Mouse (Mus musculus): Measurements from ENCODE around the gene Haus5. TPM values are rescaled to one million over a fixed set of nuclear protein-coding genes. Genes with fewer than 3 reads are reported as not detected.
A peak's percentile ranks its signal among the peaks of the same experiment; 100 is the strongest.

Haus5 gene
- 48.5 and 50.5 TPM in 2 replicates for polyA plus RNA-seq (2014; fragmentation: Nextera tagmentation; extraction: Ambion mirVana)

GRCm38 (mm10) chr7:30664529-30665200 lies at the start of gene Haus5:
Gene Haus5, minus strand, starts transcription at chr7:30664994.
- peaks cover 18% of the 10 kb centered on the region for H3K36me3 ChIP-seq (ENCODE audit: control insufficient read depth, insufficient read depth, low read length)
- ATAC-seq (ENCODE audit: insufficient number of reproducible peaks, insufficient read depth, low FRiP score, low read depth) = peak; percentile 95
- peak within 1 kb of the TSS; percentile 70 for H3K4me3 ChIP-seq (ENCODE audit: low read depth, low read length)
- no peaks in the 10 kb centered on the region for H3K4me1 ChIP-seq (ENCODE audit: control insufficient read depth, insufficient read depth, low read length)
- no peaks in the 10 kb centered on the region for H3K9me3 ChIP-seq (ENCODE audit: control insufficient read depth, low read depth, low read length)
- H3K9ac ChIP-seq (replicated peaks; ENCODE audit: low read depth, low read length) = peak within 1 kb of the TSS; percentile 68
- H3K4me2 ChIP-seq (replicated peaks; ENCODE audit: low read depth, low read length) = peak within 1 kb of the TSS; percentile 91
- H3K27me3 ChIP-seq (ENCODE audit: control insufficient read depth, insufficient read depth, low read length) = no peaks in the 10 kb centered on the region
- 1% methylated on average over 34 of the region's 34 CpGs for WGBS
- no peak within 1 kb of the TSS for H3K27ac ChIP-seq (ENCODE audit: low read length)

DNA sequence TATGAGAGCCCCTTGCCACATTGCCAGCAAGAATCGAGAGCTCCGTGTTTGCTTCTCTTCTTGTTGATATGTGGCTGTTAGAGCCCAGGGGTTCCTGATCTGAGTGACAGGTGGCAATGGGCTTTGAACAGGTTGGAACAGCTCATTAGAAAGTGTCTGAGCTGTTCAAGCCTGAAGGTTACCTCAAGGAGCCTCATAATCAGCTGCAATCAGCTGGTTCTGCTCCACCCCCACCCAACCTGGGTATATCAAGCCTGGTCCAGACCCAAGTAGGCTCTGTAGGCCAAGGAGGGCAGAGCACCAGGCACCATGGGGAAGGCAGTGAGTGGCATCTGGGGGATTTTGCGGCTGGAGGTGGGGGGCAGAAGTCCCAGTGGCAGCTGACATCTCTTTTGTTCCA lies 47.1 kb upstream of the Haus5 start, which contains the start of gene Atp4a:
Gene Atp4a, plus strand, starts transcription at position 268 of the 400 bp plus-strand sequence.
- no peak within 1 kb of the TSS for H3K9ac ChIP-seq (replicated peaks; ENCODE audit: low read depth, low read length)
- H3K4me3 ChIP-seq (ENCODE audit: low read depth, low read length) = no peak within 1 kb of the TSS
- WGBS = 80% methylated on average over 3 of the region's 3 CpGs
- H3K27ac ChIP-seq (ENCODE audit: low read length) = no peak within 1 kb of the TSS
- H3K27me3 ChIP-seq (ENCODE audit: control insufficient read depth, insufficient read depth, low read length) = no peaks in the 10 kb centered on the region
- H3K36me3 ChIP-seq (ENCODE audit: control insufficient read depth, insufficient read depth, low read length) = no peaks in the 10 kb centered on the region
- H3K4me2 ChIP-seq (replicated peaks; ENCODE audit: low read depth, low read length) = no peak within 1 kb of the TSS
- no peaks in the 10 kb centered on the region for H3K4me1 ChIP-seq (ENCODE audit: control insufficient read depth, insufficient read depth, low read length)
- no peaks in the 10 kb centered on the region for H3K9me3 ChIP-seq (ENCODE audit: control insufficient read depth, low read depth, low read length)
- ATAC-seq (ENCODE audit: insufficient number of reproducible peaks, insufficient read depth, low FRiP score, low read depth) = no peak

DNA sequence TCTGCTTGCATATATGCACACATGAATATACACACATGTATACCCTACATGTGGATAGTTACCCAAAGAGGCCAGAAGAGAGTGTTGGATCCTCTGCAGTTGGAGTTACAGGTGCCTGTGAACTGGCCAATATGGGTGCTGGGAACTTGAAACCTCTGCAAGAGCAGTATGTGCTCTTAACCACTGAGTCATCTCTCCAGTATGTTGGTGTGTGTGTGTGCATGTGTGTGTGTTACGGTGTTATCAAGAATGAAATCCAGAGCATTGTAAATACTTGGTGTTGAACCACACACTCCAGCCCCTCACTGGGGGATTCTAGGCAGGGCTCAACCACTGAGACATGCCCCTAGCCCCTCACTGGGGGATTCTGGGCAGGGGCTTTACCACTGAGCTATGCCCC lies 42.6 kb upstream of the Haus5 start:
- no peak overlapping the region for H3K27ac ChIP-seq (ENCODE audit: low read length)
- no peaks in the 10 kb centered on the region for H3K4me1 ChIP-seq (ENCODE audit: control insufficient read depth, insufficient read depth, low read length)
- no peak overlapping the region for H3K4me2 ChIP-seq (replicated peaks; ENCODE audit: low read depth, low read length)
- no peak overlapping the region for H3K4me3 ChIP-seq (ENCODE audit: low read depth, low read length)
- H3K9ac ChIP-seq (replicated peaks; ENCODE audit: low read depth, low read length) = no peak overlapping the region
- H3K9me3 ChIP-seq (ENCODE audit: control insufficient read depth, low read depth, low read length) = no peaks in the 10 kb centered on the region
- no peaks in the 10 kb centered on the region for H3K36me3 ChIP-seq (ENCODE audit: control insufficient read depth, insufficient read depth, low read length)
- no peaks in the 10 kb centered on the region for H3K27me3 ChIP-seq (ENCODE audit: control insufficient read depth, insufficient read depth, low read length)
- WGBS = 76% methylated on average over 1 of the region's 1 CpGs
- no peak for ATAC-seq (ENCODE audit: insufficient number of reproducible peaks, insufficient read depth, low FRiP score, low read depth)

DNA sequence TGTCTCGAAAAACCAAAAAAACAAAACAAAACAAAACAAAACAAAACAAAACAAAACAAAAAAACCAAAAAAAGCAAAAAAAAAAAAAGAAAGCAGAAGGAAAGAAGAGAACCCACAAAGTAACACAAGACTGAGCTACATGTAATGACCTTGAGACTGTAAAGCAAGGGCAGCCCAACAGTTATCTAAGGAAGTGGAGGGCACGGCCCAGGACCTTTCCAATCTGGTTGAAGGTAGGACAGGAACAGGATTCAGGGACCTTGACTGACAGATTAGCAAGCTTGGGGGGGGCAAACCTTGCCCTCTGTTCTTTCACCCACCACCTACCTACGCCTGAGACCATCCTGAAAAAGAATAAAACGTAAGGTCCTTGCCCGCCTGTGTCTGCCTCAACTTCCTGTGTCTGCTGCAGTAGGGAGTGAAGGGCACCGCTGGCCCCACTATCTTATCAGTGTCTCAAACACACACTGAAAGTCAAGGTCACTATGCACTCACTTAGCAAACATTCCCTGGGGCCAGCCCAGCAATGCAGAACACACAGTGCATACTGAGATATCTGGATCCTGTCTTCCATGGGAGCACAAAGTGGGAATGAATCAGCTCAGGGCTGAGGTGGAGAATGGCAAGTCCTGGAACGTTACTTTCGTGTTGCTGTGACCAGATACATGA lies 41.6 kb upstream of the Haus5 start:
- H3K4me3 ChIP-seq (ENCODE audit: low read depth, low read length) = no peak overlapping the region
- no peaks in the 10 kb centered on the region for H3K4me1 ChIP-seq (ENCODE audit: control insufficient read depth, insufficient read depth, low read length)
- H3K9ac ChIP-seq (replicated peaks; ENCODE audit: low read depth, low read length) = no peak overlapping the region
- H3K27ac ChIP-seq (ENCODE audit: low read length) = no peak overlapping the region
- no peaks in the 10 kb centered on the region for H3K27me3 ChIP-seq (ENCODE audit: control insufficient read depth, insufficient read depth, low read length)
- WGBS = 57% methylated on average over 8 of the region's 8 CpGs
- no peaks in the 10 kb centered on the region for H3K36me3 ChIP-seq (ENCODE audit: control insufficient read depth, insufficient read depth, low read length)
- no peaks in the 10 kb centered on the region for H3K9me3 ChIP-seq (ENCODE audit: control insufficient read depth, low read depth, low read length)
- H3K4me2 ChIP-seq (replicated peaks; ENCODE audit: low read depth, low read length) = no peak overlapping the region
- ATAC-seq (ENCODE audit: insufficient number of reproducible peaks, insufficient read depth, low FRiP score, low read depth) = peak; percentile 88

GRCm38 (mm10) chr7:30698589-30698988 lies 33.8 kb upstream of the Haus5 start, which contains the start of gene 2200002J24Rik:
Gene 2200002J24Rik, plus strand, starts transcription at chr7:30698926.
- Histone ChIP-seq H3K9ac (replicated peaks; ENCODE audit: low read depth, low read length) (no peak within 1 kb of the TSS), H3K27ac (ENCODE audit: low read length) (no peak within 1 kb of the TSS), H3K36me3 (ENCODE audit: control insufficient read depth, insufficient read depth, low read length) (no peaks in the 10 kb centered on the region), H3K27me3 (ENCODE audit: control insufficient read depth, insufficient read depth, low read length) (no peaks in the 10 kb centered on the region), H3K4me3 (ENCODE audit: low read depth, low read length) (no peak within 1 kb of the TSS), H3K4me2 (replicated peaks; ENCODE audit: low read depth, low read length) (no peak within 1 kb of the TSS), H3K4me1 (ENCODE audit: control insufficient read depth, insufficient read depth, low read length) (no peaks in the 10 kb centered on the region), H3K9me3 (ENCODE audit: control insufficient read depth, low read depth, low read length) (no peaks in the 10 kb centered on the region)
- ATAC-seq (ENCODE audit: insufficient number of reproducible peaks, insufficient read depth, low FRiP score, low read depth) = 0 out of 2 replicates have a peak, but pooled peaks have one; percentile 33
- WGBS = 42% methylated on average over 9 of the region's 9 CpGs

DNA sequence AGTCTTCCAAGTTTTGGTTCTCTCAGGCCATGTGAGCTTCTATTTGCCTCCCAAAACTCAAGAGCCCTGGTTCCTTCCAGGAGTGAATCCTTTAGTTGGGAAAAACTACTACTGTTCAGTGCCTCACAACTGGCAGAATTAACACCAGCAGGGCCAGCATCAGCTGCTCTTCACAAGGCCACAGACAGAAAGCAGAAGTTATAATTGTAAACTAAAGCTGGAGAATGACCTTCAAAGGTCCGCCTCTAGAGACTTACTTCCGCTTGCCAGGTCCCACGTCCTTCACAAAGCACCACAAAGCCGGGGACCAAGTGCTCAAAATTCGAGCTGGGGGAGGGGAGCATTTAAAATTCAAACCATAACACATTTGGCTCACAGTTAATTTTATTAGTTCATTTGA lies 33.3 kb upstream of the Haus5 start:
- H3K36me3 ChIP-seq (ENCODE audit: control insufficient read depth, insufficient read depth, low read length) = no peaks in the 10 kb centered on the region
- H3K27ac ChIP-seq (ENCODE audit: low read length) = no peak overlapping the region
- no peaks in the 10 kb centered on the region for H3K27me3 ChIP-seq (ENCODE audit: control insufficient read depth, insufficient read depth, low read length)
- H3K9ac ChIP-seq (replicated peaks; ENCODE audit: low read depth, low read length) = no peak overlapping the region
- H3K4me3 ChIP-seq (ENCODE audit: low read depth, low read length) = no peak overlapping the region
- no peaks in the 10 kb centered on the region for H3K9me3 ChIP-seq (ENCODE audit: control insufficient read depth, low read depth, low read length)
- H3K4me1 ChIP-seq (ENCODE audit: control insufficient read depth, insufficient read depth, low read length) = no peaks in the 10 kb centered on the region
- no peak for ATAC-seq (ENCODE audit: insufficient number of reproducible peaks, insufficient read depth, low FRiP score, low read depth)
- 67% methylated on average over 5 of the region's 5 CpGs for WGBS
- H3K4me2 ChIP-seq (replicated peaks; ENCODE audit: low read depth, low read length) = no peak overlapping the region

GRCm38 (mm10) chr7:30688325-30688724 lies 23.5 kb upstream of the Haus5 start:
- H3K9me3 ChIP-seq (ENCODE audit: control insufficient read depth, low read depth, low read length) = no peaks in the 10 kb centered on the region
- H3K36me3 ChIP-seq (ENCODE audit: control insufficient read depth, insufficient read depth, low read length) = no peaks in the 10 kb centered on the region
- WGBS = 73% methylated on average over 6 of the region's 6 CpGs
- H3K27ac ChIP-seq (ENCODE audit: low read length) = no peak overlapping the region
- no peak for ATAC-seq (ENCODE audit: insufficient number of reproducible peaks, insufficient read depth, low FRiP score, low read depth)
- no peak overlapping the region for H3K4me2 ChIP-seq (replicated peaks; ENCODE audit: low read depth, low read length)
- no peaks in the 10 kb centered on the region for H3K4me1 ChIP-seq (ENCODE audit: control insufficient read depth, insufficient read depth, low read length)
- H3K27me3 ChIP-seq (ENCODE audit: control insufficient read depth, insufficient read depth, low read length) = no peaks in the 10 kb centered on the region
- no peak overlapping the region for H3K9ac ChIP-seq (replicated peaks; ENCODE audit: low read depth, low read length)
- no peak overlapping the region for H3K4me3 ChIP-seq (ENCODE audit: low read depth, low read length)

- H3K36me3 ChIP-seq (ENCODE audit: control insufficient read depth, insufficient read depth, low read length) = no peaks in the 10 kb centered on the region
- no peaks in the 10 kb centered on the region for H3K27me3 ChIP-seq (ENCODE audit: control insufficient read depth, insufficient read depth, low read length)
- no peak overlapping the region for H3K27ac ChIP-seq (ENCODE audit: low read length)
- 79% methylated on average over 2 of the region's 2 CpGs for WGBS
- H3K4me3 ChIP-seq (ENCODE audit: low read depth, low read length) = no peak overlapping the region
- no peak overlapping the region for H3K9ac ChIP-seq (replicated peaks; ENCODE audit: low read depth, low read length)
- H3K9me3 ChIP-seq (ENCODE audit: control insufficient read depth, low read depth, low read length) = no peaks in the 10 kb centered on the region; the same call in 1 of the 2 replicates
- no peak for ATAC-seq (ENCODE audit: insufficient number of reproducible peaks, insufficient read depth, low FRiP score, low read depth)
- H3K4me2 ChIP-seq (replicated peaks; ENCODE audit: low read depth, low read length) = no peak overlapping the region
- H3K4me1 ChIP-seq (ENCODE audit: control insufficient read depth, insufficient read depth, low read length) = no peaks in the 10 kb centered on the region
These were observed 18.6 kb upstream of the Haus5 start for GRCm38 (mm10) chr7:30683425-30683824.

Data from stomach, embryonic 14.5 days (tissue).